Mouse (Mus musculus) megakaryocyte, adult 5-6 weeks (primary cell): ENCODE results near the gene Slco4c1. TPM values are rescaled to one million over a fixed set of nuclear protein-coding genes. Genes with fewer than 3 reads are reported as not detected.

ENCODE experiments used
- ATAC-seq: 2 replicates; pipeline ENCODE4 v1.8.0; 2016; ENCODE audit warnings: mild to moderate bottlenecking, inconsistent platforms; ENCODE audit not compliant: poor library complexity, severe bottlenecking
- total RNA-seq, 2 experiments: library from RNA; stranded (forward) in 1 of 2; stranded (reverse) in 1 of 2; fragments of 153-499, 151-499 nt in 1 of 2; fragments of 221-1000, 200-1000 nt in 1 of 2; gene quantifications; 2 replicates each; pipeline versions ENCODE4 v1.2.3 to v1.2.4; 2015 to 2017

The Slco4c1 gene
- total RNA-seq (2015) (12.8 and 15.9 TPM in 2 replicates), total RNA-seq (2017) (9.1 and 13.3 TPM in 2 replicates)

DNA sequence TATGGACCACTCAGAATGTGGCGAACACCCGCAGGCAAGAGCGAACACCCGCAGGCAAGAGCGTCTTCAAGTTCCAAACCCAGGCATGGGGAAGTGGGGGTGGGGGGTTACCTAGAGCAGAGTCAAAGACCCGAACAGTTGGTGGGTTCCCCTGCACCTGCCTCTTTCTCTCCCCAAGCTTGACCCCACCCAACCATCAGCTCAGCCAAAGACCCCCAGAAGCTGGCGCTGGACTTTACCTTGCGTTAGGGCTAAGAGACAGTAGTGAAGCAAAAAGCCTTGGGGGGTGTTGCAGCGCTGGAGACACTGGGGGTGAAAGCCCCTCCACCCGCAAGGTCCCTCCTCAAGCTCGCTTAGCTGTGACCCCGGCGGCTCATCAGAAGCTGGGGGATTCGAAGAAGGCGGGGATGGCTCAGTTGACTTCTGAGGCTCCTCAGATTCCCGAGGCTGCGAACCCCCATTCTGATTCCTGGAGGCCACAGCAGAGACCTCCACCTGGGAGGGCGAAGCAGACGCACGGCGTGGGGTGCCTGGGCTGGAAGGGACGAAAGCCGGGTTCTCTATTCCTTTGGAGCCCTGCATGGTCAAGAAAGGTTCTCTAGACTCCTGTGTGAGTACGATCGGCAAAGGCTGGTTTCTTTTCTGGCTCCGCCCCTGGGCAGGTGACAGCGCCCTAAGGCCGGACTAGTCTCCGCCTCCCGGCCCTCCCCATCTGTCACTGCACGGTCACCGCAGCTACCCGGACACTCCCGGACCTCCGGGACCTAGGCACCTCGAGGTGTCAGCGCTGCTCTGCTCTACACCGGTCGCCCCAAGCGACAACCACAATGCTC is at the start of gene Slco4c1:
Gene Slco4c1 (minus strand): TSS at position 644 of the 833 bp plus-strand sequence.
- ATAC-seq, result peak; percentile 90

DNA sequence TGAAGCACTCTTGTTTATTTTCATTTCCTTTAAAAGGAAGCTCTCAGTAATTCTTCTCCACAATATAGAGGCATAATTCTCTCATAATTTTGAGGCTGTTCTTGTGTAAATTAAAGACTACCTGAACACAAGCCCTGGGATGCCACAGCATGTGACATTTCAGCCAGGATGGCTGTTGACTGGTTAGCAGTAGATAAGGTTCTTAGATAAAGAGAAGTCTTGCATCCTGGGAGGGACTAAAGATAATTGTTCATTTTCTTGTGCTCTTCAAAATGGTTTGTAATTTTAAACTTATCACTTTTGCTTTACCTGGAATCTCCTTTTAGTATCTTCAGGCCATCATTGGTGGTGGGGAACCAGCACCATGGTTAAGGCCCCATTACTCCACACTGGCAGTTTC is 45.4 kb upstream of the Slco4c1 start:
- ATAC-seq, result no peak

- peak; percentile 33; the same call in 1 of the 2 replicates for ATAC-seq
These were observed 11.8 kb upstream of the Slco4c1 start for GRCm38 (mm10) chr1:96883788-96884187.

DNA sequence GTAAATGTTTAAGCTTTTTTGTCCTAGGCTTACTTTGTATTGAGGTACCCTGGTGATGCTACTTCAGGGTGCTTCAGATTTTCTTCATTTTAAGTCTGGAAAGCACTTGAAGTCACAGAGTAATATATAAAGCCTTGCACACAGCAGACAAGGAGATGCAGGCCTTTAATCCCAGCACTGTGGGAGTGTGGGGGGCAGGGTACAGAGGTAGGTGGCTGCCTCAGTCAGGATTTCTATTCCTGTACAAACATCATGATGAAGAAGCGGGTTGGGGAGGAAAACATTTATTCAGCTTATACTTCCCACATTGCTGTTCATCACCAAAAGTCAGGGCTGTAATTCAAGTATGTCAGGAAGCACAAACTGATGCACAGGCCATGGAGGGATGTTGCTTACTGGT is 6.6 kb upstream of the Slco4c1 start:
- ATAC-seq, result no peak

DNA sequence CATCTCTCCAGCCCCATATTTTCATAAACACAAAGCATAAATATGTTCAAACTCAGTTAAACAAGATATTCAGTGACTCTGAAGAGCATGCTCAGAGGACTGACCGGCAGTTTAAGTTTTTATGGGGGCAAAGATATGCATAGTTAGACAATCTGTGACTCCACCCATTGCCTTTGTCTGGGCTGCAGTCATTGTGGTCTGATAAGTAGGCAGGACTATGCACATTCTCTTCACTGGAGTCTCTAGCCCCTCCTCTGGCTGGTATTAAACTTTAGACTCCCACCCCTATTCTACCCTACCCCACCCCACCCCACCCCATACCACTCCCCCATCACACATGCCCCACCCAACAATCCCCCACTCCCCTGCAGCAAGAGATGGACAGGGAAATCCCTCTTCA is 4.1 kb upstream of the Slco4c1 start:
- ATAC-seq, result no peak

DNA sequence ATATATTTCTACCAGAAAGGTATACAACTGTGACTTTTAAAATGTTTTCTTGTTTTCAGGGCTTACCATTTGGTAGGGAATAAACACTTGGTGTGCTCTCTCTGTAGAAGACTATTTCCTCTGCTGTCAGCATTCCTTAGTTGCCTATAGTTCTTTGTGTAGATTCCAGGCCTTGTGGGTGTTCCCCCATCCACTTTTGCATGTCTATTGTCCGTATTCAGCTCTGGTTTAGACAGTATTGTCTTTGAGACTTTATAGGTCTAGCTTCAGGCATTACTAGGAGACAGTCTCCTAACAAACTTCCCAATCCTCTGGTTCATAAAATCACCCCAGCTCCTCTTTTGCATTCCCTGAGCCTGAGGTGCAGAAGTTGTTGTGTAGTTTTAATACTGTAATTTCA is 2.7 kb upstream of the Slco4c1 start:
- ATAC-seq, result no peak

- peak; percentile 47 for ATAC-seq
These were observed 356 bp upstream of the Slco4c1 start for GRCm38 (mm10) chr1:96872361-96872693.

GRCm38 (mm10) chr1:96870764-96871307 is 1.1 kb downstream of the Slco4c1 start:
- peak; percentile 25 for ATAC-seq

GRCm38 (mm10) chr1:96868722-96869121 is 3.2 kb downstream of the Slco4c1 start:
- no peak for ATAC-seq

DNA sequence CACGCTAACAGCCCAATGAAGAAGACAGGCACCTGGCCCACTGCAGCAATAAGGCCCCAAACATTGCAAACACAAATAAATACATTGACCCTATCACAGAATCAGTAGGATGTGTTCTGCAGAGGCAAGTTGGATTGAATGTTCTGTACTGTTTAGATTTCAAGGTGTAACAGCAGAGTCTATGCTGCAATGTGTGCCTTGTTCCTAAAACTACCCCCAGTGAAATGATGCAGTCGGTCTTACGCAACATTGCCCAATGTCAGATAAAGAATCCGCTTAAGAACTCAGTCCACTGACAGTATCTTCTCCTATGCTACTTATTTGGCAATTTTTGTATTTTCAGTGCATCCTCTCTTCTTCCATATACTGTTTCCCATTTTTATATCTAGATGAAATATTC is 6.0 kb downstream of the Slco4c1 start:
- ATAC-seq, result peak; percentile 87

DNA sequence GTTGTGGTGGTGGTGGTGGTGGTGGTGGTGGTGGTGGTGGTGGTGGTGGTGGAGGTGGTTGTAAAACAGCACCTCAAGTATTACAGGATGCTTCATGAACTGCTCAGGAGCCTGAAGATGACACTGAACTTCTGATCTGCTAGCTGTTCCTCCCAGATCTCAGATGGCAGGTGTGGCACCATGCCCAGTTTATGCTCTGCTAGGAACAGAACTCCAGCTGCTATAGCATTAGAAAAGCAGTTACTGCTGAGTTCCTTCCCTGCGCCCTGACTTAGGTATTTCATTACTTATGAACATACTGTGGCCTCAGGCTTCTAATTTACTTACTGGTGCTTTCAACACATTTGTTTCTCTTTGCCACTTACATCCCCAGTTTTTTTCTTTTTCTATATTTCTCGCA is 7.9 kb downstream of the Slco4c1 start:
- ATAC-seq, result no peak

GRCm38 (mm10) chr1:96859995-96860684 is 11.8 kb downstream of the Slco4c1 start:
- peak; percentile 82 for ATAC-seq

DNA sequence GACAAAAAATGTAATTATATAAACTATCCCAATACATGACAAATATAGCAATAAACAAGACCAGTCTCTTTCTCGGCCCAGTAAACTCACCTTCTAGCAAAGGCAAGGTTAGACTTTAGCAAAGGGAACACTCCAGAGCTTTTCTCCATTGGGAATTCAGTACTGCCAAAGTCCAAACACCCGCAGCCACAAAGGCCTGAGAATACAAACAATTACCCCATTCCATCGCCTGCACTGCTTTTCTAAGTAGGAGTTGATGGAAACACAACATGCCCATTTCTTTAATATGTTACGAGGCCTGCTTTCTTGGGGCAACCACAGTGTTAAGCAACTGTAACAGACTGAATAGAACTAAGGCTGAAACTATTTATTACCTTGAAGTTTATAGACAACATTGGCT is 18.4 kb downstream of the Slco4c1 start:
- ATAC-seq, result no peak

DNA sequence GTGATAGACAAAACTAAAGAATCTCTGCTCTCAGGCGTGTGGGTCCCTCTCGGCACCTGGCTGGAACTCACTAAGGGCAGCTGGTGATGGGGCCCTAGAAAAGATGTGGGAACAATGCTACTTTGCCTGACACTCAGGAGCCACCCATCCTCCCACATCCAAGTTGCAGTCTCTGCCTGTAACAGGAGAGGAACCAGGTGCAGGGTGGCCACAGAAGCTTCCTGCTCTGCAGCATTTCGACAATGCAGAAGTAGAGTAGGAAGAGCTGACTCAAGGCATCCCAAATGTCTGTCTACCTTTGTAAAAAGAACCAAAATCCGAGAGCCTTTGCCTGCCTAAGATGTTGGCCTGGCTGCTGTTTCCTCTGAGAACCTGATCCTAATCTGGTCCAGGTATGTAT is 22.9 kb downstream of the Slco4c1 start:
- peak; percentile 84 for ATAC-seq

DNA sequence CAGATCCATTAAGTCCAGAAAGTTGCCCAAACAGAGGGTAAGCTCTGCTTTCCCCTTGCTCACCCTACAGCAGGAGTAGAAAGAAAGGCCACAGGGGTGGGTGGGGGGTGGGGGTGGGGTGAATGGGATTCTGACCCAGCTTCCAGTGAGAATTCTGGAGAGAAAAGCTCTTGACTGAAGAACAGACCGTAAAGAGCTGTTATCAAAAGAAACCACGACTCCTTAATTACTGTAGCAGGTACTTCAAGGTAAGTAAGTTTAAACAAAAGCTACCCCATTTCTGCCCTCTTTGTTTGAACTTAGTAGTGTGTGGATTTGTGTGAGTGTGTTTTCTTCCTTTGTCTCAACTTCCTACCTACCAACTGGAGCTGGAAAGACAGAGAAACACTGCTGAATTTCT is 23.4 kb downstream of the Slco4c1 start:
- ATAC-seq, result no peak

DNA sequence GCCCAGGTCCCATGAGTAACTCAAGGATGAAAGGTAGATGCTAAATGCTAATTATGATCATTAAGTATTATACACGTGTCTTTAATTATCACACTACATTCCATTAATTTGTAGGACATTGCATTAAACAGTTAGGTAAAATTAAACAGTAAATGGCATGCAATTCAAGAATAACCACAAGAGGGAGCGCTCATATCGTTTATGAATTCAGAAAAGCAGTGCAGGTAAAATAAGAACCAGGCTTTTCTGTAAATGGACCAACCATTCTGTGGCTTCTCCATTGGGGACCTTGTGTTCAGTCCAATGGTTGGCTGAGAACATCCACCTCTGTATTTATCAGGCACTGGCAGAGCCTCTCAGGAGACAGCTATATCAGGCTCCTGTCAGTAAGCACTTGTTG is 25.2 kb downstream of the Slco4c1 start:
- peak; percentile 72 for ATAC-seq

GRCm38 (mm10) chr1:96805287-96805727 is 66.7 kb downstream of the Slco4c1 start:
- ATAC-seq, result no peak

GRCm38 (mm10) chr1:96801595-96801994 is 70.4 kb downstream of the Slco4c1 start:
- 0 out of 2 replicates have a peak, but pooled peaks have one; percentile 49 for ATAC-seq

DNA sequence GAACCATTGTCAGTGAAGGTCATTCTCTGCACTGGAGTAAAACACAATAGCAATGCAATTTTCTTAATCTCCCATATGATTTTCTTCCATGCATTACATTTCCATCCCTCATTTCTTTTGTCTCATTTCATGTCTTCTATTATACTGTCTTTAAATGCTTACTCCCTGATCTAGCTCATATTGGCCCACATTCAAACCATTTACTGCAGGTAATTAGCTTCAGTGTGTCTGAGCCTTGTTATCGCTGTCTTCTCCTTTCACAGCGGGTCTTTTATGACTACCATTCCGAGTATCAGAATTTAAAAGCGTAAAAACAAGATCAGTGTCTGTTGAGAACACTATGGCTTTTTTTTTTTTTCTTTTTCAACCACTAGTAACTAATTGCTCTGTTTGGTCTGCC is 77.3 kb downstream of the Slco4c1 start:
- ATAC-seq, result no peak

GRCm38 (mm10) chr1:96794290-96794689 is 77.7 kb downstream of the Slco4c1 start:
- no peak for ATAC-seq

DNA sequence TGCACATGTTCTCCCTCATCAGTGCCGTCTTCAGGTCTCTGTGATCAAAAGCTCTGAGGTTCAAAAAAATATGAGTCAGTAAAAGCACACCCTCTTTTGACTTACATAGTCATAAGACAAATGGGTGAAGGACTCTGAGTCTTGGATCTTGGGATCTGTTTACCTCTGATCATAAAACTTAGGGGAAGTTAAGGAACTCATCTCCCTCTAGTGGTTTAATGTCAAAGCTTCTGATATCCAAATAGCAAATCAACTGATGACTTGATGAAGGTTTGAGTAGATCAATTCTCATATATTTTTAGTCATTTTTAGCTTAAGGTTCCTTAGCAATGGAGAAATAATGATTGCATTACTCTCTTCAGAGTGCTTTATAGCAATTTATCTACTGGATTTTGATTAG is 82.7 kb downstream of the Slco4c1 start:
- ATAC-seq, result no peak

- ATAC-seq, result no peak
These were observed 97.8 kb downstream of the Slco4c1 start for GRCm38 (mm10) chr1:96774174-96774573.
